In genomic region chr7:27329326-27329947, GRCm38 (mm10) we compare ENCODE assay signal across 8 mouse cellular contexts. TPM values are rescaled to one million over a fixed set of nuclear protein-coding genes. Genes with fewer than 3 reads are reported as not detected.
DNase-seq lines count a peak whose midpoint lies in the region; ATAC-seq and TF ChIP-seq lines count a peak whose summit lies in the region.

No protein-coding gene starts in this region.

- H3K79me3 ChIP-seq in C2C12 (ENCODE audit: low read depth) = no peaks in the 10 kb centered on the region

- peak; percentile 19; the same call in 1 of the 2 replicates for ATAC-seq in heart, postnatal 0 days (ENCODE audit: insufficient read depth, low read depth)
- peak; percentile 29 for ATAC-seq in liver, postnatal 0 days
- ATAC-seq in neural tube, embryonic 12.5 days (ENCODE audit: low FRiP score, low read depth) = peak; percentile 12; the same call in 1 of the 2 replicates

- TF ChIP-seq POLR2A in embryonic fibroblast, embryonic 13.5 days (IDR thresholded peaks at IDR 0.05; ENCODE audit: low read depth, low read length) = no peak

- DNase-seq in adrenal gland, postnatal 36 days = peak; percentile 89 to 94
- DNase-seq in heart, postnatal 0 days (ENCODE audit: low spot score) = peak; percentile 64
- DNase-seq in kidney, postnatal 25 days = peak; percentile 92 to 96
- peak; percentile 87 for DNase-seq in liver, postnatal 0 days
- DNase-seq in testis, postnatal 10 days (ENCODE audit: low spot score) = peak; percentile 92

- H3K4me2 ChIP-seq in heart, postnatal 0 days (ENCODE audit: low read depth, low read length) = peak overlapping the region; percentile 76
- H3K4me2 ChIP-seq in liver, postnatal 0 days (ENCODE audit: low read depth, low read length) = peak overlapping the region; percentile 35
- peak overlapping the region; percentile 54 for H3K4me2 ChIP-seq in neural tube, embryonic 12.5 days (replicated peaks)

- H3K36me3 ChIP-seq in C2C12 (ENCODE audit: control insufficient read depth, insufficient read depth) = no peaks in the 10 kb centered on the region
- 0 out of 2 replicates have a peak, but pooled peaks cover 10% of the 10 kb centered on the region for H3K36me3 ChIP-seq in heart, postnatal 0 days (replicated peaks; ENCODE audit: control insufficient read depth, insufficient read depth, low read length)
- no peaks in the 10 kb centered on the region for H3K36me3 ChIP-seq in liver, postnatal 0 days (replicated peaks; ENCODE audit: insufficient read depth, low read length)
- H3K36me3 ChIP-seq in neural tube, embryonic 12.5 days = no peaks in the 10 kb centered on the region

- peak; percentile 72 for TF ChIP-seq CTCF in C2C12 (IDR thresholded peaks at IDR 0.05; ENCODE audit: control insufficient read depth, insufficient read depth, insufficient read length)
- peak; percentile 77 for TF ChIP-seq CTCF in embryonic fibroblast, embryonic 13.5 days (IDR thresholded peaks at IDR 0.05; ENCODE audit: borderline replicate concordance, insufficient read depth, low read length)
- TF ChIP-seq CTCF in heart, postnatal 0 days (IDR thresholded peaks at IDR 0.05; ENCODE audit: low read depth) = peak; percentile 63
- TF ChIP-seq CTCF in liver, postnatal 0 days (IDR thresholded peaks at IDR 0.05; ENCODE audit: low read depth) = peak; percentile 79

- peak overlapping the region; percentile 32 for H3ac ChIP-seq in C2C12 (ENCODE audit: control insufficient read depth, insufficient read length, low read depth)

- no peak overlapping the region for H3K27ac ChIP-seq in embryonic fibroblast, embryonic 13.5 days (ENCODE audit: insufficient read depth, low read length)
- no peak overlapping the region for H3K27ac ChIP-seq in heart, postnatal 0 days (ENCODE audit: low read depth)
- no peak overlapping the region for H3K27ac ChIP-seq in liver, postnatal 0 days (ENCODE audit: low read depth)
- H3K27ac ChIP-seq in neural tube, embryonic 12.5 days = no peak overlapping the region

- H3K4me3 ChIP-seq in C2C12 (ENCODE audit: insufficient read depth, poor library complexity, severe bottlenecking) = no peak overlapping the region
- no peak overlapping the region for H3K4me3 ChIP-seq in embryonic fibroblast, embryonic 13.5 days (ENCODE audit: insufficient read depth, low read length)
- H3K4me3 ChIP-seq in heart, postnatal 0 days (ENCODE audit: low read depth, low read length) = peak overlapping the region; percentile 30
- H3K4me3 ChIP-seq in liver, postnatal 0 days (ENCODE audit: low read depth, low read length) = peak overlapping the region; percentile 8; the same call in 1 of the 2 replicates
- H3K4me3 ChIP-seq in neural tube, embryonic 12.5 days = 0 out of 2 replicates have a peak overlapping the region, but pooled peaks have one; percentile 21

- WGBS in heart, postnatal 0 days = 9% methylated on average over 45 of the region's 45 CpGs
- 3% methylated on average over 45 of the region's 45 CpGs for WGBS in liver, postnatal 0 days (ENCODE audit: insufficient replicate concordance)
- 4% methylated on average over 45 of the region's 45 CpGs for WGBS in neural tube, embryonic 12.5 days

- no peak for TF ChIP-seq EP300 in heart, postnatal 0 days (IDR thresholded peaks at IDR 0.05; ENCODE audit: low read depth)
- TF ChIP-seq EP300 in liver, postnatal 0 days (IDR thresholded peaks at IDR 0.05; ENCODE audit: low read depth) = no peak

- H3K79me2 ChIP-seq in C2C12 (ENCODE audit: control insufficient read depth, insufficient read depth) = no peaks in the 10 kb centered on the region

- no peak overlapping the region for H3K9ac ChIP-seq in heart, postnatal 0 days (replicated peaks; ENCODE audit: low read depth, low read length)
- H3K9ac ChIP-seq in liver, postnatal 0 days (replicated peaks) = no peak overlapping the region
- no peak overlapping the region for H3K9ac ChIP-seq in neural tube, embryonic 12.5 days

- H3K9me3 ChIP-seq in heart, postnatal 0 days (replicated peaks; ENCODE audit: control insufficient read depth, low read length) = no peaks in the 10 kb centered on the region
- no peaks in the 10 kb centered on the region for H3K9me3 ChIP-seq in liver, postnatal 0 days (ENCODE audit: low read length)
- no peaks in the 10 kb centered on the region for H3K9me3 ChIP-seq in neural tube, embryonic 12.5 days

- H3K4me1 ChIP-seq in embryonic fibroblast, embryonic 13.5 days (ENCODE audit: control insufficient read depth, insufficient read depth, low read length) = no peaks in the 10 kb centered on the region
- peaks cover 16% of the 10 kb centered on the region for H3K4me1 ChIP-seq in heart, postnatal 0 days (ENCODE audit: control insufficient read depth, insufficient read depth)
- H3K4me1 ChIP-seq in liver, postnatal 0 days (ENCODE audit: insufficient read depth) = peaks cover 21% of the 10 kb centered on the region
- H3K4me1 ChIP-seq in neural tube, embryonic 12.5 days = peaks cover 43% of the 10 kb centered on the region

- H3K27me3 ChIP-seq in C2C12 (ENCODE audit: control insufficient read depth, insufficient read depth, insufficient read length) = no peaks in the 10 kb centered on the region
- H3K27me3 ChIP-seq in heart, postnatal 0 days (ENCODE audit: control insufficient read depth, insufficient read depth, low read length) = peaks cover 88% of the 10 kb centered on the region
- peaks cover 95% of the 10 kb centered on the region for H3K27me3 ChIP-seq in liver, postnatal 0 days (ENCODE audit: insufficient read depth, low read length)
- peaks cover 99% of the 10 kb centered on the region for H3K27me3 ChIP-seq in neural tube, embryonic 12.5 days (replicated peaks)

TF ChIP-seq in C2C12, 6 proteins besides CTCF, POLR2A, EP300 and RAD21:
- TF ChIP-seq USF1 (IDR thresholded peaks at IDR 0.05; ENCODE audit: low read depth) (no peak), MYOG (IDR thresholded peaks at IDR 0.05; ENCODE audit: control insufficient read depth, extremely low read depth, insufficient read length) (no peak), MAX (IDR thresholded peaks at IDR 0.05) (no peak), CEBPB (IDR thresholded peaks at IDR 0.05; ENCODE audit: low read depth) (no peak), MYOD1 (IDR thresholded peaks at IDR 0.05; ENCODE audit: control insufficient read depth, insufficient read length, low read depth) (no peak), FOSL1 (IDR thresholded peaks at IDR 0.05; ENCODE audit: insufficient read depth, low read length, poor library complexity, severe bottlenecking) (no peak)
TF ChIP-seq in C2C12: peak in this region for 0.

RNA-seq across cellular contexts. Expression of gene Ltbp4, which starts 8.1 kb away (rescaled TPM):
- 22.9 TPM for polyA plus RNA-seq in C2C12 (2012; fragmentation: generic; extraction: Trizol)
- total RNA-seq in adrenal gland, postnatal 36 days (2021) = 10 to 100 TPM; 77.8 to 94.6 TPM
- polyA plus RNA-seq in embryonic fibroblast, embryonic 13.5 days (2011; ENCODE audit: insufficient read length, low read depth, missing spikeins) = 46.5 and 50.6 TPM in 2 replicates
- 150 TPM in 2 replicates for total RNA-seq in heart, postnatal 0 days (2014; rRNA removed; ENCODE audit: low replicate concordance)
- polyA plus RNA-seq in heart, postnatal 0 days (2015; fragmentation: Nextera tagmentation; extraction: Ambion mirVana) = 56.9 and 61.7 TPM in 2 replicates
- polyA plus RNA-seq in liver, postnatal 0 days (2015; fragmentation: Nextera tagmentation; extraction: Ambion mirVana) = 7.2 and 9.2 TPM in 2 replicates
- polyA plus RNA-seq in neural tube, embryonic 12.5 days (2016; fragmentation: Nextera tagmentation; extraction: Ambion mirVana) = 6.1 and 9.9 TPM in 2 replicates

RNA-seq across cellular contexts. Expression of gene Shkbp1, which starts 26.4 kb away (rescaled TPM):
- polyA plus RNA-seq in C2C12 (2012; fragmentation: generic; extraction: Trizol) = 27.6 TPM
- 10 to 100 TPM; 22.3 TPM for total RNA-seq in adrenal gland, postnatal 36 days (2021)
- polyA plus RNA-seq in embryonic fibroblast, embryonic 13.5 days (2011; ENCODE audit: insufficient read length, low read depth, missing spikeins) = 35.9 and 41.2 TPM in 2 replicates
- total RNA-seq in heart, postnatal 0 days (2014; rRNA removed; ENCODE audit: low replicate concordance) = 16.7 and 21.0 TPM in 2 replicates
- polyA plus RNA-seq in heart, postnatal 0 days (2015; fragmentation: Nextera tagmentation; extraction: Ambion mirVana) = 14.2 and 18.3 TPM in 2 replicates
- polyA plus RNA-seq in liver, postnatal 0 days (2015; fragmentation: Nextera tagmentation; extraction: Ambion mirVana) = 9.5 and 10.9 TPM in 2 replicates
- polyA plus RNA-seq in neural tube, embryonic 12.5 days (2016; fragmentation: Nextera tagmentation; extraction: Ambion mirVana) = 68.6 and 68.9 TPM in 2 replicates

RNA-seq across cellular contexts. Expression of gene Gm20479, which starts 27.8 kb away (rescaled TPM):
- polyA plus RNA-seq in C2C12 (2012; fragmentation: generic; extraction: Trizol) = not detected
- total RNA-seq in adrenal gland, postnatal 36 days (2021) = 1 to 10 TPM in 1 of 2 experiments, not detected in 1; 6.1 TPM
- polyA plus RNA-seq in embryonic fibroblast, embryonic 13.5 days (2011; ENCODE audit: insufficient read length, low read depth, missing spikeins) = 6.2 TPM in 1 of 2 replicates, not detected in the other
- 2.0 TPM in 1 of 2 replicates, not detected in the other for total RNA-seq in heart, postnatal 0 days (2014; rRNA removed; ENCODE audit: low replicate concordance)
- polyA plus RNA-seq in heart, postnatal 0 days (2015; fragmentation: Nextera tagmentation; extraction: Ambion mirVana) = 0.46 TPM in 1 of 2 replicates, not detected in the other
- 1.1 TPM in 1 of 2 replicates, not detected in the other for polyA plus RNA-seq in liver, postnatal 0 days (2015; fragmentation: Nextera tagmentation; extraction: Ambion mirVana)
- polyA plus RNA-seq in neural tube, embryonic 12.5 days (2016; fragmentation: Nextera tagmentation; extraction: Ambion mirVana) = 0.40 TPM in 1 of 2 replicates, not detected in the other

Comparison
In these comparisons a context has a peak if more than half of its experiments do, and no peak if none do; other contexts are left out.
1. H3K4me3 ChIP-seq: peak in heart, postnatal 0 days (single experiment), liver, postnatal 0 days (single experiment) and neural tube, embryonic 12.5 days (single experiment); none in C2C12 (single experiment) and embryonic fibroblast, embryonic 13.5 days (single experiment).
2. Peak in every context shown above with its lines, with median percentiles within 50 percentile points of each other: CTCF ChIP-seq, DNase-seq, ATAC-seq and H3K4me2 ChIP-seq.